Mouse (Mus musculus) E14TG2a.4 (cell line): ENCODE data around the gene Ppp2r5c.

ENCODE experiments used
- CTCF ChIP-seq: conservative IDR thresholded peaks from 2 replicates; pipeline ENCODE4 v1.5.1; 2014; ENCODE audit warnings: low read length
- NANOG ChIP-seq: IDR thresholded peaks from 2 replicates; pipeline ENCODE4 v1.6.1; 2014; ENCODE audit warnings: borderline replicate concordance, low read length, mixed read lengths
- POU5F1 ChIP-seq: IDR thresholded peaks from 2 replicates; pipeline ENCODE4 v1.6.1; 2014; ENCODE audit warnings: low read length, borderline replicate concordance

DNA sequence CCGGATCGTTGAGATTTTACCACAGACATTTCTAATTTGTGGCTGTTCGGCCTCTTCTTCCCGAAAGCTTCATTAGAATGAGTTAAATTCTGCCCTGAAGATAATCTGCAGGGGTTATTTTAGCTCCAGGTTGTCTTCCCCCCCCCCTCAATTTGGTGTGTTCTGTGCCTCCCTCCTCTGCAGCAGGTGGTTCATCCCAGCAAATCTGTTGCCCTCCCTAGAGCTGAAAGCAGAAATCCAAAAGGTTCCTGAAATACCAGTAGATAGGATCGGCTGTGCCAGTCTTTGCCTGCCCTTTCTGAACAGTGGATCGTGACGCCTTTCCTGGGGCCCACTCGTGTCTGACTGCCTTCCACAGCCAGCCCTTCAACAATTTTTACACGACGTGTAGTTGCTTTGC lies 1.8 kb downstream of the Ppp2r5c start:
- TF ChIP-seq CTCF (no peak), POU5F1 (no peak), NANOG (no peak)
